Mouse (Mus musculus) mouse embryonic stem cell (cell line): Measurements from ENCODE around the gene 1700010I14Rik.

Experiments used
- in situ Hi-C, 2 experiments: fragments of 300-500 bp; cut with MboI; formaldehyde crosslinking; loops; 1 replicate in 1 of 2; 3 replicates in 1 of 2; pipeline ENCODE4 v1.14.3; 2019 to 2020; ENCODE audit warnings: low sequenced_read_pairs in 2 of 2, low pct_unique_long_range_greater_than_20kb in 1 of 2, mixed read lengths in 1 of 2; ENCODE audit not compliant: unreplicated experiment in 1 of 2

The 1700010I14Rik gene

GRCm38 (mm10) chr17:8988119-8988807 is at the start of gene 1700010I14Rik:
Gene 1700010I14Rik, plus strand, starts transcription at chr17:8988333.
- in situ Hi-C loops: no loop called here

DNA sequence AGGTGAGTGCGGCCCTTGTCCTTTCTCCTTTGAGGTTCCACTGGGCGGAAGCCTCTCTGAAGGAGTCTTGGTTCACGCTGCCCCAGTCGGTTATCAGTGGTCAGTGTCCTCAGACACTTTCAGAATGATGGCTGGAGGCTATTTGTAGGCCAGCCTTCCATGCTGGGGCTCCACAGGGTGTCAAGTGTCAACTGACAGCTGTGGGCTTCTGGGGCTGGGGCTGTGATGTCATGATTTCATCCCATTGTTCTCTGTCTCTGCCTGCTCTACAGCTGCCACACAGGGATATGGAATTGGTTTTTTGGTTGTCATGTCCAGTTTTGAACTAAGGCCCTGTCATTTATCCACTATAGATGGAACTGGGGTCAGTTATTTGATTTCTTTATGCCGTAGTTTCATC is 36.5 kb upstream of the 1700010I14Rik start:
- in situ Hi-C loops: no loop called here

DNA sequence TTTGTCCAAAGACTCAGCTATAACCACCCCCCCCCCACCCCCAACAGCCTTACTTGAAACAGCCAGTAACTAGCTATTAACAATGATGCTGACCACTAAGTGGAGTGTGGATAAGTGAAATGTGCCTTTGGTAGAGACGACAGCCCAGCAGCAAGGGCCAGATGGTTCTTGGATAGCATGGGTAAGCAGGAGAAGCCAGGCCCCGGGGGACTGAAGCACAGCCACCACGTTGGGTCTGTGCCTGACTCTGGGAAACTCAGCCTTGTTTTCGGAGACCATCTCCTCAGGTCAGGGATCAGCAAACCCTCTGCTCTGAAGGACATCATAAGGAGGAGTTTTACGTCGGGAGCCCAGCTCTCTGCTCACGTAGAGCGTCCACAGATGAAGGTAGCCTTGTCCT is 35.2 kb upstream of the 1700010I14Rik start:
- in situ Hi-C loops: no loop called here

- in situ Hi-C loops: no loop called here
Measured at GRCm38 (mm10) chr17:8958125-8958524, 30.0 kb upstream of the 1700010I14Rik start.

DNA sequence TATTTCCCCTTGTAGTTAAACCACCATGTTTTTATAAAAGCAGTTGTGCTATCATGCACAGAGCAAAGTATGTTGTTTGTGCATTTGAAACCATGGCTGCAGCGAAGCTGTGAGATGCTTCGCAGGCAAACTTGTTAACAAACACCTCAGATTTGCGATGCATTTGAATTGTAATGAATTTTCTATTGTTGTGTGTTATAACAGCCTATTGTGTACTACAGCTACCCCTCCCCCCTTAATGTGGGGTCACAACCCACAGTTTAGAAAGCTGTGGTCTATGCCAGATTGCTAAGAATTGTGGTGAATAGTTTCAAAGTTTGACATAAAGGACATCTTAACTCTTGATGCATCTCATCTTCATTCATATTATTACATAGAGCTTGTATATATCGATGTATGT is 27.7 kb upstream of the 1700010I14Rik start:
- in situ Hi-C loops: no loop called here

GRCm38 (mm10) chr17:8961097-8961496 is 27.0 kb upstream of the 1700010I14Rik start:
- in situ Hi-C loops: no loop called here

DNA sequence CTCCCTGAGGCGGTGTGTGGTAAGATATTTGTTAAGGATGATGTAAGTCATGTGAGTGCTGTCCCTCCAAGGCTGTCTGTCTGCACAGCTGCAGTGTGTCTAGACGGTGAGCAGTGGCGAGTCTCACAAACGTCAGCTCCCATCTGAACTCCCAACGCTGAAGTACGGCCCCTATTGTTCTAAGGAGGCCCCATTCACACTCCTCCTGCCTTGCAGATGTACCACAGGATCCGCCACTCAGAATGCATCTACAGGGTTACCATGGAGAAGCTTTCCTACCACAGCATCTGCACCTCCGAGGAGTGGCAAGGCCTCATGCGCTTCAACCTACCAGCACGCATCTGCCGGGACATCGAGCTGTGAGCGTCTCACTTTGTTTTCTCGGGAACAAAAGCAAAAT is 26.5 kb upstream of the 1700010I14Rik start:
- in situ Hi-C loops: no loop called here

DNA sequence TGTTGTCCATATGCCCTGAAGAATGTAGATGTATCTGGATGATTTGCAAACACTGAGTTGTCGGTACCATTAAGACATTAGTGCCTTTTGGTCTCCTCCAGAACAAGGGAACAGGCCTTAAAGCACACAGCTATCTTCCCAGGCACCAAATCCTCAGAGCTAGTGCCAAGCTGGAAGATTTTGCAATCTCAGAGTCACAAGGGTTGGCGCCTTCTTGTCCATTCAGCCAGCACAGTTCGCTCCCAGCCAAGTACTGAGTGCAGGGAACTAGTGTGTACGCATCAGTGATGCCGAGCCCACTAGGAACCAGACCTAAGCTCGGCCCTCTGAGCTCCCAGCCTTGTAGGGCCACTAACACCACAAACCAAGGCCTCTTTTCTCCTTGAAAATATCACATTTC is 23.0 kb upstream of the 1700010I14Rik start:
- in situ Hi-C loops: no loop called here

DNA sequence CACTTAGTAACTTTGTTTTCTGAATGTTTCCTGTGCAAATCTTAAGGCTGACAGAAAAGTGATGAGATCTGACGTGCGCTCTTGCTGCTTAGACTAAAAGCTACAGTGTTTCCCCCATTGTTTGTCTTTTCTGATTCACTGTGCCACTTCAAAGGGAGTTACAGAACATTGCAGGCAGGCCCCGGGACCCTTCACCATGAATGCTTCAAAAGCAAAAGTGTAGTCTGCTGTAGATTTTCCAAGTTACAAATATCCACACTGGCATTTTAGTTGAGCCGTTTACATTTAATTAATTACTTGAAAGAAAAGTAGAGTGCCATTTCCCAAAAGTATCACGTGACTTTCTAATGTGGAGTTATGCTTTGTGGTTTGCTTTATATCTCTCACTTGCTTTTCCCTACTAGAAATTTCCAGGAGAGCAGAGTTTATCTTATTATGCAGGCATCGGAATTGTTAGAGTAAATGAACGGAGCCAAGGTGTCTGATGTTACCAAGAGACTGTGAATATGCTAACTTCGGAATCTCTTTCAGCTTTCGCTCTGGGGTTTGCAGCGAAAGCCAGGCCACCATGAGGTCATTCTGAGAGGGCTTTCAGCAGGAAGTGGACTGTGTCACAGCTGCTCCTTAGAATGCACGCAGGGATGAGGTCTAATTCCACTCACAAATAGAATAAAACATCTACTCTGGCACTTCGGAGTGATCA is 15.8 kb upstream of the 1700010I14Rik start:
- in situ Hi-C loops: no loop called here

- in situ Hi-C loops: no loop called here
Measured at GRCm38 (mm10) chr17:8973331-8973730, 14.8 kb upstream of the 1700010I14Rik start.

DNA sequence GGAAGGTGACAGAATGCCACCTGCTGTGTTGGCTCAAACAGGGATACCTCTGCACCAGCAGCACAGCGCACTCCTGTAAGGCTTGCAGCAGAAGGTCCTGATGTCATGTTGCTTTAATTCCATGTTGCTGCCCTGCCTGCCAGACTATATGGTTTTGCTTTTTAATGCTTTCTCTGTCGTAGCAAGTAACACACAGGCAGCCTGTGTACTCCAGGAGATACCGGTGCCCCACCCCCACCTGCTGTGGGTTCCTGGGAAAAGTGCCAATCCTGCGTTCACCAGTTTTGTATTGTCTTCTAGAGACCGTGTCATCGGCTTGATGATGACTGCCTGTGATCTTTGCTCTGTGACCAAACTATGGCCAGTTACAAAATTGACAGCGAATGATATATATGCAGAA is 13.7 kb upstream of the 1700010I14Rik start:
- in situ Hi-C loops: no loop called here

- in situ Hi-C loops: no loop called here
Measured at GRCm38 (mm10) chr17:8974823-8975397, 13.2 kb upstream of the 1700010I14Rik start.

DNA sequence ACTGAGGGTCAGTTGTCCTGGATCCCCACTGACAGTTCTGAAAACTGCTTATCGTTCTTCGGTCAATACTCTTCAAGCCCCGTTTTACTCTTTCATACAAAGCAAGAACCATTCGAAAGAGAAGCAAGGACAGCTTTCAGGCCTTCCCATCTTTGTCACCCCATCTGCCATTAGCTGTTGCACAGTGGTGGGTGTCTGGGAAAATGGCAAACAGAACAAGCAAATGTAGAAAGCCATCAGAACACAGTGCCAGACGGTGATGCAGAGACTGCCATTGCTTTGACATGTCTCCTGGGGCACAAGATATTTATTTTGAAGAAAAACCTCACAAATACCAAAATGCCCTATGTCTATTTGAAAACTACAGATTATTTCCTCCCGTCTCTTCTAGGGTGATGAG is 11.4 kb upstream of the 1700010I14Rik start:
- in situ Hi-C loops: no loop called here

- in situ Hi-C loops: no loop called here
Measured at GRCm38 (mm10) chr17:8977271-8977670, 10.9 kb upstream of the 1700010I14Rik start.

DNA sequence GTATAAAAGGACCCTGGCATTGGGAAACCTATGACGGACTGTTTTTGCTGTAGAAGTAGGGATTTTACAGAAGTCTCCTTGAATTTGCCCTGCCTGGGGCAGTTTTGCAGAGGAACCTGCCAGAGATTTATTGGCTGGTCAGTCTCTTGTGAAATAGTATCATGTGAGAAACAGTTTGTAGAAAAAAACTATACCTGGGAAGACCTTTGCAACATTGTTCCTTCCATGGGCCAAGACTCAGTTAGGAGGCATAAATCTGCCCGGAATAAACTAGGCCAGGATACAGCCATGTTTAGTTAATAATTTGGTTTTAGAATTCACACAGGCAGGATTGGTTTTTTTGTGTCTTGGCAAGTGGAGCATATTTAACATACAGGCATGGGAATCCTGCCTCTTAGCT is 4.6 kb upstream of the 1700010I14Rik start:
- in situ Hi-C loops: no loop called here

DNA sequence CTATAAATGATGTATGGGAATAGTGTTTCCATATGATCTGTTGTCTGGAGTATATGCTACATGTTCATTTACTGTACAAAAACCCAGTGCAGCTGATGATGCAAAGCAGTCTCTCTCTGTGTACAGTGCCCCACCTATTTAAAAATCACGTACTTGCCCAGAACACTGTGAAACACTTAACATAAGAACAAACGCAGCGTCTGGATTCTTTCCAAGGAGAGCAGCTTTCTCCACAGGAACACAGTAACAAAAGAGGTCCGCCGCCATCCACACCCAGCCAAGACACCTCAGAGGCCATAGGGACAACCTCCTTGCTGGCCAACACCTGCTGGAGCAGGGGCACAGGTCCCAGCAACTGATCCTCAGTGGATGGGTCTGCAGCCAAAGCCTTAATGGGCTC is 2.4 kb upstream of the 1700010I14Rik start:
- in situ Hi-C loops: no loop called here

- in situ Hi-C loops: no loop called here
Measured at GRCm38 (mm10) chr17:8986551-8986950, 1.6 kb upstream of the 1700010I14Rik start.

DNA sequence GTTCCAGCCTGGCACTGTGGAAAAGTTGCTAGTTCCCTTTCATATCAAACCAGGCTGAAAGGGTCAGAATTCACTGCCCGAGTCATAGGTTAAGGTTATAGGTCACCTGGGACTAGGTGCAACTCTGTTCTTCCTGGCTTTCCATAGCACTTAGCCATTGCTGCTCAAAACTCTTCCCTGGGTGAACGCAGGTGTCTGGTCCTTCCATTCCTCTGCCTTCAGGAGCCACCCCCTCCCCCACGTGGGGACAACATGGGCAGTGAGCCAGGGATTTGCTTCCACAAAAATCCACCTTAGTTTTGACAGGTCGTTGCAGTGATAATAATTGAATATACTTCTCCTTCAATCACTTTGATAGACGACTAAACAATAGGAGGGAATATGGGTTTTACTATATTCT is 764 bp upstream of the 1700010I14Rik start:
- in situ Hi-C loops: no loop called here

- in situ Hi-C loops: no loop called here
Measured at GRCm38 (mm10) chr17:8991160-8991559, 3.0 kb downstream of the 1700010I14Rik start.

GRCm38 (mm10) chr17:8995344-8995743 is 7.2 kb downstream of the 1700010I14Rik start:
- in situ Hi-C loops: no loop called here
